Mouse (Mus musculus) kidney, embryonic 16.5 days (tissue): ENCODE measurements around the gene Recql5. TPM values are rescaled to one million over a fixed set of nuclear protein-coding genes. Genes with fewer than 3 reads are reported as not detected.

Experiments
- ATAC-seq: fragments of 200-750 bp; cut with Nextera tagmentation; 2 replicates; pipeline ENCODE4 v1.8.0; 2017; ENCODE audit warnings: moderate TSS enrichment; ENCODE audit not compliant: low FRiP score, low TSS enrichment
- H3K27ac ChIP-seq: fragments of 300-500 bp; sonication (generic); 2 replicates; pipeline ENCODE4 v1.5.1; 2014; ENCODE audit warnings: low read length
- H3K27me3 ChIP-seq: fragments of 300-500 bp; sonication (generic); 2 replicates; pipeline ENCODE4 v1.6.1; 2014; ENCODE audit warnings: low read length, control low read depth, mixed read lengths; ENCODE audit not compliant: insufficient read depth
- H3K36me3 ChIP-seq: fragments of 300-500 bp; sonication (generic); 2 replicates; pipeline ENCODE4 v1.6.1; 2014; ENCODE audit warnings: low read length, control low read depth, mixed read lengths; ENCODE audit not compliant: insufficient read depth
- H3K4me1 ChIP-seq: fragments of 300-500 bp; sonication (generic); 2 replicates; pipeline ENCODE4 v1.6.1; 2014; ENCODE audit warnings: low read length, control low read depth, mixed read lengths; ENCODE audit not compliant: insufficient read depth
- H3K4me2 ChIP-seq: fragments of 300-500 bp; sonication (generic); replicated peaks from 2 replicates; pipeline ENCODE4 v1.6.1; 2014; ENCODE audit warnings: low read depth, low read length
- H3K4me3 ChIP-seq: fragments of 300-500 bp; sonication (generic); 2 replicates; pipeline ENCODE4 v1.5.1; 2014; ENCODE audit warnings: mild to moderate bottlenecking, low read length
- H3K9ac ChIP-seq: fragments of 300-500 bp; sonication (generic); replicated peaks from 2 replicates; pipeline ENCODE4 v1.6.1; 2014; ENCODE audit warnings: low read length
- H3K9me3 ChIP-seq: fragments of 300-500 bp; sonication (generic); 2 replicates; pipeline ENCODE4 v1.6.1; 2016; ENCODE audit warnings: low read length, control low read depth
- WGBS: fragments of 180-500 bp; shearing (Covaris S2); extraction: QIAGEN DNeasy Blood & Tissue Kit; methylation state at CpG from one replicate; pipeline ENCODE4 v1.1.7; 2014; 5-methylcytosine and 5-hydroxymethylcytosine counted together
- polyA plus RNA-seq: library from polyadenylated mRNA; unstranded; fragments of >200 nt; fragmentation: Nextera tagmentation; extraction: Ambion mirVana; gene quantifications from 2 replicates; pipeline ENCODE4 v1.2.1, GENCODE M21; 2015

The Recql5 gene
- polyA plus RNA-seq, 1 experiment from 2014 or later, result 25.3 TPM

DNA sequence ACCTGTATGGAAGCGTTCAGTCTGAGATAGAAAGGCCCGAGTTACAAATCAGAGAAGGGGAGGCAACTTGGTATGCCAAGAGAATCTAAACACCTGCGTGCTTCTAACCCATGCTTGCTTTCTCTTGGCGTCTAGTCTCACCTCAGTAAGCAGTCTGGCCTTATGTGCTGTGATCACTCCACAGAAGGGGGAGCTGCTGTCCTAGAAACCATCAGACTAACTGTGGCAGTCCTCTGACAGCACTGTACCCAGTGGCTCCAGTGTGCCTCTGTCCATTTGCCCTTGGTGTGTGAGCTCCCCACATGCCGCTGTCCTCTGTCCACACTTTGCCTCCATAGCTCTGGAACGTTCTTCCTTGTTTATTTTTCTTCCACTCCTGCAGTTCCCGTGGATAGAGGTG is 8.7 kb upstream of the Recql5 start:
- Histone ChIP-seq H3K9me3 (no peaks in the 10 kb centered on the region), H3K27ac (no peak overlapping the region), H3K27me3 (no peaks in the 10 kb centered on the region), H3K4me3 (no peak overlapping the region), H3K36me3 (peaks cover 37% of the 10 kb centered on the region), H3K4me1 (no peaks in the 10 kb centered on the region), H3K9ac (no peak overlapping the region), H3K4me2 (no peak overlapping the region)
- 86% methylated on average over 7 of the region's 7 CpGs for WGBS
- ATAC-seq, result no peak

DNA sequence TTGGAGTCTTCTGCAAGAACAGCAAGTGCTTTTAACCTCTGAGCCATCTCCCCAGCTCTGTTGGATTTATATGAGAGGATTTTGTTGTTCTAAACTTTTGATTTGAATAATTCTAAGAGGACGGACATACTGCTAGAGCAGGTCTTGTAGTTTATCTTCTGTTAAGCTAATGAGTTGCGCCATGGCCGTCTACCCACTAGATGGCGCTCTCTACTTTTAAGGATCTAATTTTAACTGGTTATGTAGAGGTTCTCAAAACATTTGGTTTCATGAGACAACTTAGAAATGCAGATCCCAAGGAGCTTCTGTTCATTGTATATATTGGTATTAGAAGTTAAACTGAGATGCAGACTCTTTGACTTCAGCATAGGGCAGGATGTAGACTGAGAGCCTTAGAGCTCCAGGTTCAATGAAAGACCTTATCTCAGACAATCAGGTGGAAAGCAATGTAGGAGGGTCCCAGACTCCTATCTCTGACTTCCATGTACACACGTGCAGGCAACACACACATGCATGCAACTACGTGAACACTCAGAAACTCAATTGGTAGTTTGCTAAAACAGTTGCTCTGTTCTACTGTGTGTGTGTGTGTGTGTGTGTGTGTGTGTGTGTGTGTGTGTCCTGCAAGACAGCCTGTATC is 6.5 kb upstream of the Recql5 start:
- Histone ChIP-seq H3K27me3 (no peaks in the 10 kb centered on the region), H3K4me3 (no peak overlapping the region), H3K9me3 (no peaks in the 10 kb centered on the region), H3K27ac (no peak overlapping the region), H3K4me1 (no peaks in the 10 kb centered on the region), H3K4me2 (no peak overlapping the region), H3K36me3 (peaks cover 31% of the 10 kb centered on the region), H3K9ac (no peak overlapping the region)
- 0 out of 2 replicates have a peak, but pooled peaks have one; percentile 12 for ATAC-seq
- 34% methylated on average over 6 of the region's 6 CpGs for WGBS

DNA sequence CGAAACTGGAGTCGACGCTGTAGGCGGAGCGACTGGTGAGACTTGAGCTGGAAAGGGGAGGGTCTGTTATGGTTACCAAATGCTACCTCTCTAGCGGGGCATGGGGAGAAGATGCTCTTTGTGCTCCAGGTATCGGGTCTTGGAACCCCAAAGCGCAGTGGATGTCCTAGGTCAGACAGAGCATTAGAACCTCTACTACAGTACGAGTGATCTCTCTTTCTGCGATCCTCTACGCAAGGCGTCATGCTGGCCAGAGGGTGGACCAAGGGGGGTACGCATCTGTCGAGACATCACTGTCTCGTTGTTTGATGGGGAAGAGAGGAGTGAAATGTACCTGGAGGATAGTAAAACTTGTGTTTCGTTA is 452 bp upstream of the Recql5 start:
- peaks cover 11% of the 10 kb centered on the region for H3K36me3 ChIP-seq
- H3K9me3 ChIP-seq, result no peaks in the 10 kb centered on the region
- WGBS, result under 1% methylated on average over 16 of the region's 16 CpGs
- peak overlapping the region; percentile 78 for H3K4me2 ChIP-seq
- ATAC-seq, result peak; percentile 37; the same call in 1 of the 2 replicates
- H3K4me1 ChIP-seq, result peaks cover 14% of the 10 kb centered on the region
- H3K4me3 ChIP-seq, result peak overlapping the region; percentile 79
- H3K27ac ChIP-seq, result no peak overlapping the region
- no peaks in the 10 kb centered on the region for H3K27me3 ChIP-seq
- H3K9ac ChIP-seq, result peak overlapping the region; percentile 73

DNA sequence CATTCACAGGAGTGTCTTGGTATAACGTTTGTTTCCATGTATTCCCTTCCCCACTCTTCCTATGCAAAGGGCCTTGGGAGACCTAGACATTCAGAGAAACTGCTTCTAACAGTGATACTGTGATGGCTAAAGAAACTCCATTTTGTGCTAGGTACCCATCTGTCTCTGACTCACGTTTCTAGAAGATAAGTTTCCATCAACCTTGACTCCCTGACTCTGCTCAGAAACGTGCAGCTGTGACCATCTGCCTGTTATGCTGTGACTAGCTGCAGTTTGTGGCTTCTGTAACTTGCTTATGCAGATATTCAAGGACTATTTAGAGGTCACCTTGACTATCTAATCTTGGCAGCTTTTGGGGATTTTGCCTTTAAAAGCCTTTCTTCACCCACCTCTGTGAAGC is 2.0 kb downstream of the Recql5 start:
- H3K9ac ChIP-seq, result no peak overlapping the region
- H3K9me3 ChIP-seq, result no peaks in the 10 kb centered on the region
- peaks cover 6% of the 10 kb centered on the region for H3K36me3 ChIP-seq
- H3K4me2 ChIP-seq, result no peak overlapping the region
- H3K27me3 ChIP-seq, result no peaks in the 10 kb centered on the region
- peaks cover 14% of the 10 kb centered on the region for H3K4me1 ChIP-seq
- H3K4me3 ChIP-seq, result no peak overlapping the region
- 70% methylated on average over 3 of the region's 3 CpGs for WGBS
- H3K27ac ChIP-seq, result no peak overlapping the region
- ATAC-seq, result no peak

DNA sequence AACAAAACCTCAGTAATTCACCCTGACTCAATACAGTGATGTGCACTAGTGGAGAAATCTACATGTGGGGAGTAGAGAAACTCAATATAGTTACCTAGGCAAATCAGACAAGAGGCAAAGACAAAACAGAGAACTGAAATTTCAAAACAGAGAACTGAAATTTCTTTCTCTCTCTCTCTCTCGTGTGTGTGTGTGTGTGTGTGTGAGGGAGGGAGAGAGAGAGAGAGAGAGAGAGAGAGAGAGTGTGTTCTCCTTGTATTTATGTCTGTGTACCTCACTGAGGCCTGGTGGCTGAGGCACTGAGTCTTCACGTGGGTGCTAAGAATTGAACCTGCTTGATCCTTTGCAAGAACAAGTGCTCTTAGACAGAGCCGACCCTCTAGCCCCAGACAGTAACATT is 3.5 kb downstream of the Recql5 start:
- Histone ChIP-seq H3K9me3 (no peaks in the 10 kb centered on the region), H3K4me1 (peaks cover 14% of the 10 kb centered on the region), H3K27me3 (no peaks in the 10 kb centered on the region), H3K4me3 (no peak overlapping the region), H3K36me3 (peaks cover 6% of the 10 kb centered on the region), H3K27ac (no peak overlapping the region), H3K4me2 (no peak overlapping the region), H3K9ac (no peak overlapping the region)
- no peak for ATAC-seq
- 62% methylated on average over 3 of the region's 3 CpGs for WGBS

DNA sequence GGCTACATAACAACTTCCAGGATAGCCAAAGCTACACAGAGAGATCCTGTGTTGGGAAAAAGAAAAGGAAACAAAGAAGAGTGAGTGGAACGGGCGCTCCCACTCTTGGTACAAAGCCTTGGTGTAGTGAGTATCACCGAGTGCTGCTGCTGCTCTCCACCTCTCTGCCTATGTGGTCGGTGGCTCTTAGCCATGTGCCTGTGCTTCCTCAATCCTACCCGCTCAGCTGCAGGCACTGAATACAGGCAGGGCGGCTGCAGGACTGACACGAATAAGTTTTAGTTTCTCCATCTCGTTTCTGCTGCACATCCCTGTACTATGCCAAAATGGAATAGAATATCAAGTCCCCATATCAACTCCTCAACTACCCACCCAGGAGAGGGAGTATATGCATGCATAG is 4.2 kb downstream of the Recql5 start:
- Histone ChIP-seq H3K36me3 (peaks cover 10% of the 10 kb centered on the region), H3K9me3 (no peaks in the 10 kb centered on the region), H3K4me2 (no peak overlapping the region), H3K9ac (no peak overlapping the region), H3K27ac (no peak overlapping the region), H3K27me3 (no peaks in the 10 kb centered on the region), H3K4me3 (no peak overlapping the region), H3K4me1 (peaks cover 9% of the 10 kb centered on the region)
- no peak for ATAC-seq
- WGBS, result 93% methylated on average over 8 of the region's 8 CpGs

DNA sequence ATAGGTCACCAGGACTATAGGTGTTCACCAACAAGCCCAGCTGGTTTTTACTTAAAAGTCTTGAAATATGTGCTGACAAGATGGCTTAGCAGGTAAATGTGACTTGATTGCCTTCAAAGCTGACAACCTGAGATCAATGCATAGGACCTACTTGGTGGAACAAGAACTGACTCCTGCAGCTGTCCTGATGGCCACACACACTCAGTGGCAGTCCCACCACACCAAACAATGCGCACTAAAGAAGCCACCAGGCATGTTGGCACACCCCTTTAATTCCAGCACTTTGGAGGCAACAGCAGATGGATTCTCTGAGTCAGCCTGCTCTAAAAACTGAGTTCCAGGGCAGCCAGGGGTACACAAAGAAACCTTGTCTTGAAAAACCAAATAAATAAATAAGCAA is 11.3 kb downstream of the Recql5 start:
- H3K27ac ChIP-seq, result no peak overlapping the region
- WGBS, result 97% methylated on average over 1 of the region's 1 CpGs

DNA sequence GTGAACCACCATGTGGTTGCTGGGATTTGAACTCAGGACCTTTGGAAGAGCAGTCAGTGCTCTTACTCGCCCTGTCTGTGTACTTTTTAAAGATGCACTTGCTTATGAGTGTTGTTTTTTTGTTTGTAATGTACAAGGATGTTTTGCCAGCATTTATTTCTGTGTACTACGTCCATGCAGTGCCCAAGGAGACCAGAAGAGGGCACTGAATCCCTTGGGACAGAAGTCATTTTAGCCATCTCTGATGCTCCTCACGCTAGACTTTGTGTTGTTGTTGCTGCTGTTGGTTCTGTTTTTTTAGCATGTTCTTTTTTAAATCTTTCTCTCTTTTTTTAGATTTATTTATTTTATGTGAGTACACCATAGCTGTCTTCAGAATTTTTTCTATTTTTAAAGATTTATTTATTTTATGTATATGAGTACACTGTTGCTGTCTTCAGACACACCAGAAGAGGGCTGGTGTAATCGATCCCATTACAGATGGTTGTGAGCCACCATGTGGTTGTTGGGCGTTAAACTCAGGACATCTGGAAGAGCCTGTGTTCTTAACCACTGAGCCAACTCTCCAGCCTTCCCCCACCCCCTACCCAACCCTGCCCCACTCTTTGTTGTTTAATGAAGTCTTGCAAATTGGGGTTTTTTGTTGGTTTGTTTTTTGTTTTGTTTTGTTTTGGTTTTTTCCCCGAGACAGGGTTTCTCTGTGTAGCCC is 13.0 kb downstream of the Recql5 start:
- 44% methylated on average over 6 of the region's 6 CpGs for WGBS
- no peak for ATAC-seq

More for the DNA sequence above, 11.3 kb downstream of the Recql5 start:
- Histone ChIP-seq H3K27me3 (no peaks in the 10 kb centered on the region), H3K9ac (no peak overlapping the region), H3K4me2 (no peak overlapping the region), H3K4me3 (no peak overlapping the region), H3K36me3 (peaks cover 21% of the 10 kb centered on the region), H3K4me1 (no peaks in the 10 kb centered on the region), H3K9me3 (no peaks in the 10 kb centered on the region)
- ATAC-seq, result no peak

DNA sequence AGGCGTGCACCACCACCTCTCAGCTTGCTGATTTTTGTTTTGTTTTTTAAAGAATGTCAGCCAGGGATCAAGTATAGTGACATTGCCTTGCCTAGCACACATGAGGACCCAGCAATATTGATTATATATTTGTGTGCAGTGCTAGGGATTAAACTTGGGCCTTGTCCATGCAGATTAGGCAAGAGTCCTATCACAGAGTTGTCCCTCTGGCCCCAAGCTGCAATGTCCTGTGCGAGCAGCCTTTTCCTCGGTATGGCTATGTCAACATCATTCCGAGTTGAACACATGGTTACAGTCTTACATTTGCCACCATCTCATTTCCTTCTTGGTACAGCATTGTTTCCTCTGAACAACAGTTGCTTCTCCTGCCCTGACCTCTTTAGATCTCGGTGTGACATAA is 14.2 kb downstream of the Recql5 start:
- 91% methylated on average over 5 of the region's 5 CpGs for WGBS
- no peak for ATAC-seq
- Histone ChIP-seq H3K9me3 (no peaks in the 10 kb centered on the region), H3K9ac (no peak overlapping the region), H3K36me3 (peaks cover 20% of the 10 kb centered on the region), H3K4me2 (no peak overlapping the region), H3K4me1 (no peaks in the 10 kb centered on the region), H3K4me3 (no peak overlapping the region), H3K27me3 (no peaks in the 10 kb centered on the region), H3K27ac (no peak overlapping the region)

More for the DNA sequence above, 13.0 kb downstream of the Recql5 start:
- Histone ChIP-seq H3K27me3 (no peaks in the 10 kb centered on the region), H3K4me1 (no peaks in the 10 kb centered on the region), H3K4me2 (no peak overlapping the region), H3K9me3 (no peaks in the 10 kb centered on the region), H3K4me3 (no peak overlapping the region), H3K36me3 (peaks cover 24% of the 10 kb centered on the region), H3K27ac (no peak overlapping the region), H3K9ac (no peak overlapping the region)

DNA sequence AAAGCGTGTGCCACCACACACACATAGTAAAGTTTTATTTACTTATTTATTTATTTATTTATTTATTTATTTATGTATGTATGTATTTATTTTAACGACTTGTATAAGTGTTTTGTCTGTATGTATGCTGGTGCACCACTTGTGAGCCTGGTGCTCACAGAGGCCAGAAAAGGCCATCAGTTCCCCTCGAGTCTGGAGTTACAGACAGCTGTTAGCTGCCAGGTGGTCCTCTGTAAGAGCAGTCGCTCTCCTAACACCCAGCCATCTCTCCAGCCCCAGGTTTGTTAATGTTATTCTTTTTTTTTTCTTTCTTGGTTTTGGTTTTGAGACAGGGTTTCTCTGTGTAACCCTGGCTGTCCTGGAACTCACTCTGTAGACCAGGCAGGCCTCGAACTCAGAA is 14.6 kb downstream of the Recql5 start:
- peaks cover 20% of the 10 kb centered on the region for H3K36me3 ChIP-seq
- WGBS, result 82% methylated on average over 5 of the region's 5 CpGs

More for the DNA sequence above, 14.6 kb downstream of the Recql5 start:
- Histone ChIP-seq H3K9me3 (no peaks in the 10 kb centered on the region), H3K9ac (no peak overlapping the region), H3K4me1 (no peaks in the 10 kb centered on the region), H3K4me3 (no peak overlapping the region), H3K27me3 (no peaks in the 10 kb centered on the region), H3K27ac (no peak overlapping the region), H3K4me2 (no peak overlapping the region)
- no peak for ATAC-seq
